Mouse (Mus musculus) CH12.LX (cell line): ENCODE measurements at regions not wholly inside any gene's neighbourhood (a gene's known extent, or its start where the extent isn't known, plus 50 kb on each side); places are given as distances from the start of the nearest gene placed in this dataset.

Source experiments
- CTCF ChIP-seq, 2 experiments: IDR thresholded peaks in 1 of 2; conservative IDR thresholded peaks in 1 of 2; 2 replicates each; pipeline ENCODE4 v1.5.1; 2011 to 2012; ENCODE audit warnings: low read depth in 2 of 2, low read length in 2 of 2, improper control_type of control experiment in 1 of 2, inconsistent platforms in 1 of 2, mild to moderate bottlenecking in 1 of 2, moderate library complexity in 1 of 2
- EP300 ChIP-seq: IDR thresholded peaks from 2 replicates; pipeline ENCODE4 v1.6.1; 2011; ENCODE audit warnings: low read length, improper control_type of control experiment
- MAX ChIP-seq: IDR thresholded peaks from 2 replicates; pipeline ENCODE4 v1.6.1; 2011; ENCODE audit warnings: low read length, improper control_type of control experiment
- MXI1 ChIP-seq: IDR thresholded peaks from 2 replicates; pipeline ENCODE4 v1.6.1; 2011; ENCODE audit warnings: mild to moderate bottlenecking, low read depth, low read length, improper control_type of control experiment
- NELFE ChIP-seq: IDR thresholded peaks from 2 replicates; pipeline ENCODE4 v1.6.1; 2011; ENCODE audit warnings: low read depth, low read length, improper control_type of control experiment
- SIN3A ChIP-seq: IDR thresholded peaks from 2 replicates; pipeline ENCODE4 v1.6.1; 2012; ENCODE audit warnings: low read length, improper control_type of control experiment, inconsistent platforms
- USF1 ChIP-seq: IDR thresholded peaks from 2 replicates; pipeline ENCODE4 v1.6.1; 2014; ENCODE audit warnings: low read depth, mild to moderate bottlenecking, inconsistent platforms, low read length, improper control_type of control experiment
- ZC3H11A ChIP-seq: IDR thresholded peaks from 2 replicates; pipeline ENCODE4 v1.6.1; 2012; ENCODE audit warnings: low read depth, mild to moderate bottlenecking, inconsistent platforms, low read length, improper control_type of control experiment
- ZNF384 ChIP-seq: IDR thresholded peaks from 2 replicates; pipeline ENCODE4 v1.6.1; 2012; ENCODE audit warnings: low read depth, low read length, improper control_type of control experiment, inconsistent platforms

- TF ChIP-seq MXI1 (no peak), EP300 (no peak), CTCF (conservative IDR thresholded peaks at IDR 0.05 in 1 of 2, IDR thresholded peaks at IDR 0.05 in 1 of 2; ENCODE audit: low read depth in 2 of 2, low read length in 2 of 2) (0 out of 4 replicates have a peak, but pooled peaks of 1 of the 2 experiments have one; percentile 11), MAX (no peak), NELFE (no peak), ZNF384 (no peak), SIN3A (no peak), ZC3H11A (no peak), USF1 (no peak)
Observed at GRCm38 (mm10) chr6:99887904-99888303, 161.7 kb upstream of the Prok2 start.
